Mouse (Mus musculus) neural tube, embryonic 14.5 days (tissue): ENCODE data around the gene Gm4924. TPM values are rescaled to one million over a fixed set of nuclear protein-coding genes. Genes with fewer than 3 reads are reported as not detected.

ENCODE experiments used
- polyA plus RNA-seq: library from polyadenylated mRNA; unstranded; fragments of >200 nt; fragmentation: Nextera tagmentation; extraction: Ambion mirVana; gene quantifications from 2 replicates; pipeline ENCODE4 v1.2.1, GENCODE M21; 2014

Gene Gm4924
- polyA plus RNA-seq, 1 experiment from 2014 or later, result 20.3 TPM

Other genes with a start within 250 kb of the Gm4924 start
- 11.0 and 14.3 TPM in 2 replicates for gene AU041133, start 226.2 kb upstream of the Gm4924 start, polyA plus RNA-seq
- gene Zfp938, start 113.0 kb upstream of the Gm4924 start, polyA plus RNA-seq, result 32.7 and 35.8 TPM in 2 replicates
- not detected in 2 replicates for gene 4932415D10Rik, start 37.7 kb upstream of the Gm4924 start, polyA plus RNA-seq
- not detected in 2 replicates for gene Gm1553, start 138.4 kb downstream of the Gm4924 start, polyA plus RNA-seq